Mouse (Mus musculus): ENCODE measurements around the gene Krt88. TPM values are rescaled to one million over a fixed set of nuclear protein-coding genes. Genes with fewer than 3 reads are reported as not detected.

Krt88 gene
- polyA plus RNA-seq, 1 experiment from 2014 or later = not detected

Other genes starting within 250 kb of the Krt88 start
- 5.7 and 6.0 TPM in 2 replicates for gene Grasp, start 223.6 kb upstream of the Krt88 start, polyA plus RNA-seq (2015; fragmentation: Nextera tagmentation; extraction: Ambion mirVana)
- gene Nr4a1, start 193.5 kb upstream of the Krt88 start, polyA plus RNA-seq (2015; fragmentation: Nextera tagmentation; extraction: Ambion mirVana) = 10.0 and 10.3 TPM in 2 replicates
- 64.1 and 70.4 TPM in 2 replicates for gene Atg101, start 163.5 kb upstream of the Krt88 start, polyA plus RNA-seq (2015; fragmentation: Nextera tagmentation; extraction: Ambion mirVana)
- 1.5 and 1.9 TPM in 2 replicates for gene 6030408B16Rik, start 154.5 kb upstream of the Krt88 start, polyA plus RNA-seq (2015; fragmentation: Nextera tagmentation; extraction: Ambion mirVana)
- gene Krt80, start 77.6 kb upstream of the Krt88 start, polyA plus RNA-seq (2015; fragmentation: Nextera tagmentation; extraction: Ambion mirVana) = 0.75 and 1.0 TPM in 2 replicates
- gene Krt7, start 36.7 kb upstream of the Krt88 start, polyA plus RNA-seq (2015; fragmentation: Nextera tagmentation; extraction: Ambion mirVana) = 23.2 and 24.4 TPM in 2 replicates
- 1.3 and 1.7 TPM in 2 replicates for gene Krt87, start 8.9 kb upstream of the Krt88 start, polyA plus RNA-seq (2015; fragmentation: Nextera tagmentation; extraction: Ambion mirVana)
- not detected in 2 replicates for gene Krt81, start 16.0 kb downstream of the Krt88 start, polyA plus RNA-seq (2015; fragmentation: Nextera tagmentation; extraction: Ambion mirVana)
- not detected in 2 replicates for gene Krt86, start 25.7 kb downstream of the Krt88 start, polyA plus RNA-seq (2015; fragmentation: Nextera tagmentation; extraction: Ambion mirVana)
- not detected in 2 replicates for gene Krt83, start 43.8 kb downstream of the Krt88 start, polyA plus RNA-seq (2015; fragmentation: Nextera tagmentation; extraction: Ambion mirVana)
- gene Gm49425, start 69.5 kb downstream of the Krt88 start, polyA plus RNA-seq (2015; fragmentation: Nextera tagmentation; extraction: Ambion mirVana) = 0.50 TPM in 1 of 2 replicates, not detected in the other
- gene Krt84, start 85.1 kb downstream of the Krt88 start, polyA plus RNA-seq (2015; fragmentation: Nextera tagmentation; extraction: Ambion mirVana) = 0.09 and 0.13 TPM in 2 replicates
- not detected in 2 replicates for gene Krt82, start 102.9 kb downstream of the Krt88 start, polyA plus RNA-seq (2015; fragmentation: Nextera tagmentation; extraction: Ambion mirVana)
- 0.08 TPM in 1 of 2 replicates, not detected in the other for gene Krt90, start 115.2 kb downstream of the Krt88 start, polyA plus RNA-seq (2015; fragmentation: Nextera tagmentation; extraction: Ambion mirVana)
- 0.31 and 0.52 TPM in 2 replicates for gene Krt75, start 126.2 kb downstream of the Krt88 start, polyA plus RNA-seq (2015; fragmentation: Nextera tagmentation; extraction: Ambion mirVana)
- gene Gm5414, start 180.4 kb downstream of the Krt88 start, polyA plus RNA-seq (2015; fragmentation: Nextera tagmentation; extraction: Ambion mirVana) = not detected in 2 replicates
- not detected in 2 replicates for gene Gm5478, start 199.6 kb downstream of the Krt88 start, polyA plus RNA-seq (2015; fragmentation: Nextera tagmentation; extraction: Ambion mirVana)
- gene Krt6b, start 232.5 kb downstream of the Krt88 start, polyA plus RNA-seq (2015; fragmentation: Nextera tagmentation; extraction: Ambion mirVana) = not detected in 2 replicates
- 1.1 and 1.7 TPM in 2 replicates for gene Krt6a, start 246.6 kb downstream of the Krt88 start, polyA plus RNA-seq (2015; fragmentation: Nextera tagmentation; extraction: Ambion mirVana)

All from limb, embryonic 13.5 days (tissue).